Mouse (Mus musculus): ENCODE results near the gene Cxcl13. TPM values are rescaled to one million over a fixed set of nuclear protein-coding genes. Genes with fewer than 3 reads are reported as not detected.

The Cxcl13 gene
- polyA plus RNA-seq (2015; fragmentation: Nextera tagmentation; extraction: Ambion mirVana) = 2.1 and 2.9 TPM in 2 replicates

DNA sequence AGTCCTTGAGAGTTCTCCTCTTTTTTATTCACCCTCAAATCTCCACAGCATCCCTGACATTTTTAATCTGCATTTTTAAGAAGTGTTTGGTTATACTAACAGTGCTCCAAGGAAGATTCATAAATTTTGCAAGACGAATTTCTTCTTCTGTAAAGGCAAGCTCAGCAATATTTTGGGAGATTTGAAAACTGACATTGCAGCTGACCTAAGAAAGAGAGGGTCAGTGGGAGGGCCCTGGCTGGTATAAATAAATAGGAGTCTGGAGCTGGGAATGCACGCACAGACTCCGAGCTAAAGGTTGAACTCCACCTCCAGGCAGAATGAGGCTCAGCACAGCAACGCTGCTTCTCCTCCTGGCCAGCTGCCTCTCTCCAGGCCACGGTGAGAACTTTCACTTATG is at the start of gene Cxcl13:
Gene Cxcl13 (plus strand): TSS at position 301 of the 400 bp plus-strand sequence.

Other genes with a start within 250 kb of the Cxcl13 start
- not detected in 2 replicates for gene Gm7978, start 220.8 kb upstream of the Cxcl13 start, polyA plus RNA-seq (2015; fragmentation: Nextera tagmentation; extraction: Ambion mirVana)
- not detected in 2 replicates for gene Gm7982, start 214.9 kb upstream of the Cxcl13 start, polyA plus RNA-seq (2015; fragmentation: Nextera tagmentation; extraction: Ambion mirVana)
- not detected in 2 replicates for gene E330014E10Rik, start 181.0 kb upstream of the Cxcl13 start, polyA plus RNA-seq (2015; fragmentation: Nextera tagmentation; extraction: Ambion mirVana)
- gene Cnot6l, start 207.2 kb downstream of the Cxcl13 start, polyA plus RNA-seq (2015; fragmentation: Nextera tagmentation; extraction: Ambion mirVana) = 12.5 and 23.4 TPM in 2 replicates